Mouse (Mus musculus) erythroblast, embryonic 14.5 days (primary cell): Measurements from ENCODE around the gene Cnr2.

Source experiments
- GATA1 ChIP-seq: IDR thresholded peaks from 2 replicates; pipeline ENCODE4 v1.6.1; 2012; ENCODE audit warnings: low read length, inconsistent platforms, mixed read lengths
- TAL1 ChIP-seq: IDR thresholded peaks from 3 replicates; pipeline ENCODE4 v1.6.1; 2012; ENCODE audit warnings: low read length, inconsistent platforms, mixed read lengths

- TF ChIP-seq GATA1 (no peak), TAL1 (no peak)
Measured at GRCm38 (mm10) chr4:135943389-135943788, 48.2 kb downstream of the Cnr2 start.
